Mouse (Mus musculus) testis, postnatal 14 days (tissue): Measurements from ENCODE around the gene Epb41.

ENCODE experiments used
- DNase-seq: peaks from one replicate; pipeline ENCODE4 v3.0.0; 2021; ENCODE audit warnings: low spot score

Gene Epb41

DNA sequence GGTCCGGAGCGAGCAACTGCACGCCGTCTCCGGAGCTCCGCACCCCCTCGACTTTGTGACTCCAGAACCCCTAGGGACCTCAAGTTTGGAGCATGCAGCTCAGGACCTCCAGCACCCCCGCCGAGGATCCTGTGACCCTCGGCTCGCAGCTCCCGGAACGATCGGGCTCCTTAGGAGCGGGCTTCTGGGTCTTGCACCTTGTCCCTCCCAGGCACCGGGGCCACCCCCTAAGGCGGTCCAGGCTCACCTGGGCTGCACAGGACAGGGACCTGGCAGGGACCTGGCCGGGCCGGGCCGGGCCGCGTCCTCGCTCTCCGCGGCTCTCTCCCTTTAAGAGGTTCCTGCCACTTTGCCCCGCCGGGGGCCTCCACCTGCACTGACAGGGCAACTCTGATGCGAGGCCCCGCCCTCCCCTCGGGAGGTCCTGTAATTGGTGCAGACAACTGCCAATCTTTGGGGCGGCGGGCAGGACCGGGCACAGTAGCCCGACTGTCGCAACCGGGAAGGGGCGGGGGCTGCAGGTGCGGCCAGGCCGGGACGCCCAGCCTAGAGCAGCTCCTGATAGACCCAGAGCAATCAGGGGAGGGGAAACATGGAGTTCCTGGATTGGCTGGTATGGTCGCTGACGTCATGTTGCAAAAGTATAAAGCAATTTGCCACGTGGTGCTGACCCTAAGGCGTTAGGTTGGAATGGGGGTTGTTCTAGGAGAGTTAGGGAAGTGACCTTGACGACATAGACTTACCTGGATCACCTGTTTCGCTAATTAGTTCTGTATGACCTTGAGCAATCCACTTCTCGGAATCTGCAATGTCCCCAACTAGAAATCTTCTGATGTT is at the start of gene Epb41:
TSS of gene Epb41 (minus strand) at position 389 of the 837 bp plus-strand sequence.
- DNase-seq: peak; percentile 92

DNA sequence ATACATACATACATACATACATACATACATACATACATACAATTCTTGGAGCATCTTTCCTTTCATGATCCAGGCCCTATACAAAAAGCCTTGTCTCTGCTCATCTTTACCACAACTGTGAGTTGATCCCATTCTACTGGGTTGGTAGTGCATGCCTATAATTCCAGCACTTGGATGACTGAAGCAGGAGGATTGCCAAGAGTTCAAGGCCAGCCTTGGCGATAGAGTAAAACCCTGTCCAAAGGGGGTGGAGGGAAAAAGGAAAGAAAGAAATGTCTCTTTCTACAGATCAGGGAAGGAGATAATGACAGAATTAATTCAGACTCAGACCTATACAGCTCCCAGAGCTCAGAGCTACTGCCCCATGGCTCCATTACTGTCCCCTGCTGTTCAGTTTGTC is 48.0 kb upstream of the Epb41 start:
- DNase-seq: no peak

DNA sequence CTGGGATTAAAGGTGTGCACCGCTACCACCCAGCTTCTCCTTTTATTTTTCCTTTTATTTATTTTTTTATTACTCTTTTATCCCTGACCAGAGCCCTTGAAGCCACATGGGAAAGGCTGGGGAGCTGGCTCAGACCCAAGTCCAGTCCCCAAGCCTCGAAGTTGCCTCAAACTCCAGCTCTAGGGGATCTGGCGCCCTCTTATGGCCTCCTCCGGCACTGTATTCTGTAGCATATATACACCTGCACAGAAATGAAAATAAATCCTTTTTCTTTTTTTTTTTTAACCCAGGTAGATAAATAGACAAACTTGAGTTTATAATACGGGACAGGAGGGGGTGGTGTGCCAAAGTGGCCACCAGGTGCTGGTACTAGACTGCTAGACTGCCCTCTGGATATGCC is 46.6 kb upstream of the Epb41 start:
- no peak for DNase-seq

DNA sequence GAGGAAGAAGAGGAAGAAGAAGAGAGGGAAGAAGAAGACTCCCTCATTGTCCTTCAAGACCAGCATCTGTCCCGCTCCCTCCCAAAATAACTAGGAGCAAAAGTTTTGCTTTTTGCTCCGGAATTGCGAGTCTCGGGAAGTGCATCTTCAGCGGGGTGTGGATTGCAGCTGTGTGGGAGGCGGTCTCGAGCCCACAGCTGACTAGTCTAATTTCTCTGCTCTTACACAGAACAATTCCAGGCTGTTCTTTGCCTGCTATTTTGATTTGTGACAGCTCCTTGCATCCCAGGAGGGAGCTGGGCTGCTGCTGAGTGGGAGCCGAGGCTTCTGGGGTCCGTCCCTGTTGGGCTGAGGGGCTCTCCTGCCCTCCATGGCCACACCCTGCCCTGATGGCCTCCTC is 44.4 kb upstream of the Epb41 start:
- no peak for DNase-seq

DNA sequence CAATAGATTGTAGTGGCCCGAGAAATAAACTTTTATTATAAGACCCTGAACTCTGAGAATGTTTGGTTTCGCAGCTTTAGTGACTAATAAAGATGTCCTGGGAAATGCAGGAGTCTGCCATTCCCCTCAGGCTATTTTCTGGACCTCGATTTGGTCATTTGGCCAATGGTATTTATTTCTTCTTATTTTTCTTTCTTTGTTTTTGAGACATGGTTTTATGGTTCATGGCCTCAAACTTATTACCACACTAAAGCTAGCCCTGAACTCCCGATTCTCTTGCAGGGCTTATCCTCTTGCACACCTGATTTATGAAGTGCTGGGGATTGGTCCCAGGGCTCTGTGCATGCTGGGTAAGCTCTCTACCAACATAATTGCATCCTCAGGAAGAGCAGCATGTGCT is 41.2 kb upstream of the Epb41 start:
- no peak for DNase-seq

DNA sequence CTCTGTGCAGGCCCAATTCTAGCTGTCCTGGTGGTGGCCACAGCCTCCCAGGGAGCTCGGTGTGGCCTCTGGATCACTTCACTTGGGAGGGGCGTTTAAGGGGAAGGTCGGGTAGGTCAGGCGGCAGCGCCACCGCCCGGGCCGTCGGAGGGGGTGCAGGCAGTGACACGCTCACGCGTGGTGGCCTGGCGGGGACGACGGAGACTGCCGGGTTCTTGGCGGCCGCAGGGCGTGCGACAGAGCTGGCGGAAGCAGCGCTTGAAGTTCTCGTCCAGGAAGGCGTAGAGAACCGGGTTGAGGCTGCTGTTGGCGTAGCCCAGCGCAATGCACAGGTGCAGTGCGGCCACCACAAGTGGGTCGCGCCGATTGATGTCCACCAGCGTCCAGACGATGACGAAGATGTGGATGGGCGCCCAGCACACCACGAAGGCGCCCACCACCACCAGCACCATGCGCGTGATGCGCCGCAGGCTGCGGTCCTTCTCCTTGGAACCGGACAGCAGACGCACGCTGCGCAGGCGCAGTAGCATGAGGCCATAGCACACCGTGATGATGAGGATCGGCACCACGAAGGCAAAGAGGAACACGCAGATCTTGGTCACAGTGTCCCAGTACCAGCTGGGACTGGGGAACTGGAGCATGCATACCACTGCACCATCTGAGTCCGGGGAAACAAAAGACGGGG is 38.4 kb upstream of the Epb41 start:
- no peak for DNase-seq

DNA sequence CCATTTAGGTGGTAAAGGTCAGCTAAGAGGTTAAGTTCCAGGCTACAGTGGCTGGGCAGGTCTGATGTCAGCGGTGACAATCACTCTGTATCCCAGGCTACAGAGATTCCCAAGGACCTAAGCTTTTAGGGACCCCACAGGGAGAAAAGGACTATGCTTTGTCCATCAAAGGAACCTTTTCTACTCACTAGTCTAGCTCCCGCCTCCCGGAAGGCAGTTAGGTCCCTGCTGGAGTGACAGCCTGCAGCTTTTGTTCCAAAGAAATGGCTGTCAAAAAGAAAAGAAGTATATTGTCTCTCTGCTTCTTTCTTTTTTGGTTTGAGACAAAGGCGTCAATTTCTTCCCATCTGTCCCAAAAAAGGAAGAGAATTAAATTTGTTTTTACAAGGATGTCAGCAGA is 36.1 kb upstream of the Epb41 start:
- DNase-seq: no peak

DNA sequence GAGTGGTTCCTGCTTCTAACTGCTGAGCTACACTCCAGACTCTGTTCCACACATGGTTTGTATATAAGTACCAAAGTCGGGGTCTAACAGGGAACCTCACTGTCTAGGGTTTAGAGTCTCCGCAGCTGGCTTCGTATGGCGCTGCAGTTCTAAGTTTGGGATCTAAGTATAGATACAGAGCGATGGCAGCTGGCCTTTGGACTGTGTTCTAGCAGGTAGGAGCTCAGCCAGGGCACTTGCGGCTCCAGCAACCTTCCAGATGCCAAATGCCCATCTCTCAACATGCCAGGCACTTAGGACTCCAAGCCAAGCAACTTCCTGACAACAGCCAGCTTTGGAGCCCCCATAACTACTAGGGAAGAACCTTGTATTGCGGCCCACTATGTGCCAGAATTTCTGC is 33.1 kb upstream of the Epb41 start:
- DNase-seq: no peak

DNA sequence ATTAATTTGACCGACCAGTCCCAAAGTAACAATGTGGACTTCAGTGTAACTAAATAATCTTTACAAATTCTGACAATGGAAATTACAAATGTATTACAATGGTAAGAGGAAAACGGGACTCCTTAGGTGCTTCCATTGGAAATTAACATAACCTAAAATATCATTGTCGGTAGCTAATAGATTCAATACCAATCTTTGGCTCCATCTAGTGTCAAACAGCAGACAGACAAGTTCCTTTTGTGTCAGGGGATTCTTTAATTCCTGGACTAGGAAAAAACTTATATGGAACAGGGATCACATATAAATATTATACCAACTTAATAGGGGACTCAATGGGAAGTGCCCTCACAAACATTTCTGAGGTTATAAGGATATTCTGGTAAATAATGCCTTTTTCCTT is 26.0 kb upstream of the Epb41 start:
- DNase-seq: no peak

DNA sequence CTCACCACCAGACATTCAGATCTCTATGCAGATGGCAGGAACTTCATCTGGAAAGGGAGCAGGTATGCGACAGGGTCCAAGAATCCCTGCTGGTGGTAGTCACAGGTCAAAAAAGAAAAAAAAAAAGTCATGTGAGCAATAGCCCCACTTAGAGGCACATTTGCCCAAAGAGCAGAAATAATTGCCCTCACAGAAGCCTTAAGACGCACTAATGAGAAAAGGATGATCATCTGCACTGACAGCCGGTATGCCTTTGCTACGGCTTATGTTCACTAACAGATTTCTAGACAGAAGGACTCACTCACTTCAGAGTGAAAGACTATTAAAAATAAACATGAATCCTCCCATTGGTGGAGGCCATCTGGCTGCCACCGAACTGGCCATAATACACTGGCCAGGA is 24.4 kb upstream of the Epb41 start:
- no peak for DNase-seq

DNA sequence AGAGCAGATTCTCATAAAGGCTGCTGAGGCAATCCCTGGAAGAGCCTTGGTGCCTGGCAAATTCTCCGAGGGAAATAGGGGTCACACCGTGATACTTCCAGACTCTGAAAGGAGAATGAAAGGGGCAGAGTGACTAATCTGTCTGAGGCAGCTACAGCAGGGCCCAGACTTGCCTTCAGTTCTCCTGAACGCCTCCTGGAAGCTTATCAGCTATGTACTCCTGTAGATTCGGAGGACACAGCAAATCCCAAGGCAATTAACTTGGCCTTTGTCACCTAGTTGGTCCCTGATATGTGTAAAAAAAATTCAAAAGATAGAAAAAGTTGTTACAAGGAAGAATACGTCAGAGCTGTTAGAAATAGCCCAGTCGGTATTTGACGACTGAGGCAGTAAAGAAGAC is 19.9 kb upstream of the Epb41 start:
- DNase-seq: no peak

DNA sequence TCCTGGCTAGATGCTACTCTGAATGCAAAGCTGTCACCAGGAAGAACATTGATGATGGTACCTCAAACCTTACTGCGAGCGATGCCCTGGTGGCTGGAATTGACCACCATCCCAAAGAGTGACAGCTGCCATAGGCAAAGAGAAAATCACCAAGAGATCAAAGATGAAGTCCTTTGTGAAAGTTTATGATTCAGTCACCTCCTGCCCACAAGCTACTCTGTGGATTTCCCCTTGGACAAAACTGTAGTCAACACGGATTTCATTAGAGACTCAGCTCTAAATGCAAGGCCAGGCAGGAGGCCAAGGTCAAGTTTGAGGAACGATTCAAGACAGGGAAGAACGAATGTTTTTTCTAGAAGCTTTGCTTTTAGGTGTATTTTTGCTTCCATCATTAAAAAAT is 18.8 kb upstream of the Epb41 start:
- no peak for DNase-seq

DNA sequence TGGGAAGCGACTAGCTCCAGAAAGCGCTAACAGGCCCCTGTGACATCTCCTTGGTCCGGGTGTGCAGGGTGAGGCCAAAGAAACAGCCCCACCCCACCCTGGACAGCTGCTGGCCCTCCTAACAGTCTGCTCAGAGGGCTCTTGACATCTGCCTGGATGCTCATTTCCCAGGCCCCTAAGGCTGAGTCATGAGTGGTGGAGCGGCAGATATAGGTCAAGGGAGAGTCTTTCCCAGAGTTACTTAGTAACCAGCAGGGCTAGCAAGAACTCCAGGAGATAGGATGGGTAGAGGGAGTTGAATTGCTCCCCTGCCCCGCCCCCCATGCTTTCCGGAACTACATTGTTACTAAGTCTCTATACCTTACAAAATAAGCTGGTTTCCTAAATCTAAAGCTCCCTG is 18.0 kb upstream of the Epb41 start:
- peak; percentile 47 for DNase-seq

DNA sequence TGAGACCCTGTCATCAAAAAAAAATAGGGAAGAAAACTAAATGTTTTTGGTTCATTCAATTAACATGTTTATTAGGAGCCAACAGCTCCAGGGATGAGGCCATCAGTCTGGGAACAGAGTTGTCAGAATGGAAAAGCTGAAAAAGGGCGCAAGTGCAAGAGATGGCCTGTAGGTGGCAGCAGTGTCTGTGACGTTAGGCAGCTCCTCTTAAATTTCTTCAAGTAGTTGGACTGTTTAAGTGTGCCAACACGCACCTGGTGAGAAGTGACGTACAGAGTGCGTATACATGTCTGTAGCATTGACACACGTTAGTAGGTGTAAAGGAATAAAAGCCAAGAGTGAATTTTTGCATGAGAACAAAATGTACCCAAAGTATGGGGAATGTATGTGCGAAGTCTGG is 13.8 kb upstream of the Epb41 start:
- no peak for DNase-seq

DNA sequence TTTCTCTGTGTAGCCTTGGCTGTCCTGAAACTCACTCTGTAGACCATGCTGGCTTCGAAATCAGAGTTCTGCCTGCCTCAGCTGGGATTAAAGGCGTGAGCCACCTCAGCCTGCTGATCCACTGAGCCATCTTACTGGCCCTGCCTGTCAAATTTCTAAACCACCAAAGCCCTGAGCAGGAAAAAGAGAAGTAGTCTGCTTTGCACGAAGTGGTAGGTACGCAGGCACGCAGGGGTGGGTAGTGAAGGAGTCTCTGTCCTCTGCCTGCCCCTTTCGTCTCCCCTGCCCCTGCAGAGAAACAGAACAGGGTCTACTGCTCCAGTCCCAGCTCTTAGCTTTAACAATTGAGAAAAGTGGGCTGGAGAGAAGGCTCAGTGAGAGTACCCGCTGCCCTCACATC is 10.0 kb upstream of the Epb41 start:
- DNase-seq: no peak

DNA sequence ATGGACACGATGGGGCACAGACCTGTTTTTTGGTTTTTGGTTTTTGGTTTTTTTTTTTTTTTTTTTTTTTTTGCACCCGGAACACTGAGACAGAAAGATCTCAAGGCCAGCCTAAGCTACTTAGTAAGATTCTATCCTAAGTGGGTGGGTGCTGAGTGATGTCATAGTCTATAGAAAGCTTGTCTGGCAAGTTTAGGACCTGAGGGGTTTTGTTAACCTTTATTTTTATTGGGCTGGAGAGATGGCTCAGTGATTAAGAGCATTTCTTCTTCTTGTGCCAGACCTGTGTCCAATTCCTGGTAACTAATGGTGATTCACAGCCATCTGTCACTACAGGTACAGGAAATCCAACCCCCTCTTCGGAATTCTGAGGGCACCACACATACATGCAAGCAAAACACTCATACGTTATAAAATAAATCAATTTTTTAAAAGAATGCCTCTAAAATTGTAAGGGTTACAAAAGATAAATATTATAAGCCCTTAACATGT is 5.4 kb upstream of the Epb41 start:
- no peak for DNase-seq

DNA sequence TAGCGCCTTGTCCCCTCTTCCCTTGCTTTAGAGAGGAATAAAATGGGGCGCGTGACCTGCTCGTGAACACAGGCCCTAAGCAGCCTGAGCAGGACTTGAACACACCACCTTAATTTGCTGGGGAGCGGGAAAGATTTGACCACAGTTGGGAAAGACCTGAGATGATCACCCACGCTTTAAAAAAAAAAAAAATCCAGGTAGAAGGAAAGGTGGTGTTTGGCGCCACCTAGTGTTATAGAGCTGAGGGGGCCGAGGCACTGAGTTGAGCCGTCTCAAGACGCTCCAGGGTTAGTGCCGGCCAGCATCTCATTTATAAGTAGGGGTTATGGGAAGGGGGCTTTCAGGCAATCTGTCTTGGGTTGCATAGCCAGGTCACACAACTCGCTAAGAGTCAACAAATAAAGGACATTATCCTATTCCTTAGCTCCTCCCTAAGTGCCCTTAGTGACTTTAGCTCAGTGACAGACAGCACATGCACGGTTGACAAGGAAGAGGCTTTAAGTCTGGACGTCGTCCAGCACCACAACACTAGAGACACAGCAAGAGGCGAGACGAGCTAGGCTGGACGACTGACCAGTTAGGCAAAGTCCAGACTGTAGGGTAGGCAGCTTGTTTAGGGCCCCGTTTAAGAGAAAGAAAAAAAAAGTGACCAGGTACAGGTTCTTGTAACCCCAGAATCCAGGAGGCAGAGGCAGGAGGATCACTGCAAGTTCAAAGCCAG is 4.6 kb upstream of the Epb41 start:
- DNase-seq: peak; percentile 43

DNA sequence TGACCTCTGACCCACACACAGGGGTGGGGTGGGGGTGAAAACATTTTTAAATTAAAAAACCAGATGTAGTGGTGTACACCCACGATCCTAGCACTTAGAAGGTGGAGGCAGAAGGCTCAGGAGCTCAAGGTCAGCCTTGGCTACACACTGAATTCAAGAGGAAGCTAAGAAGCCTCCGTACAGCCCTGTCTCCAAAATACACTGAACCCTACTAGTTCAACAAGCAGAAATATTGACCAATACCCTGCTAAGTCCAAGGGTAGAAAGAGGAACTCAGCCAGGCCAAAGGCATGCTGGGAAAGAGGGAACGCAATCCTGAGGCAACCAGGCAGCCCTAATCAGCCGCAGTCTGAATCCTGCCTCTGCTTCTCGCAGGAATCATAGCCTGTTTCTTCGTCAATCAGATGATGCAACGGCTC is 3.2 kb upstream of the Epb41 start:
- DNase-seq: no peak

DNA sequence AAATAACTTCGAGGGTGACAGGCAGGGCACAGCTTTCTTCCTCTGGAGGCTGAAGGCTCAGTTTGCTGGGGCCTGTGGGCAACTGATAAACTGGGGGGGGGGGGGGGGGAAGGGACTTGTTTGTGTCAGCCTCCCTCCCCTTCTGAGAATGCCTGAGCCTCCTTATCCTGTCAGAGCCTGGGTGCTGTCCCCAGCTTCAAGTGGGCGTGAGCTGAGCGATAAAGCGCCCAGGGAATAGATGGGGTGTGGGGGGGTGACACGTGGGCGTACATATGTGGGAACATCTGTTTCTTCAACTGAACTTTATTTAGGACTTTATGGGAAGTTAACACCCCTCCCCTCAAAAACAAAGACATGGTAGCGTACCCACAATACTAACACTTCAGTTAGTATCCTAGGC is 2.3 kb upstream of the Epb41 start:
- no peak for DNase-seq

DNA sequence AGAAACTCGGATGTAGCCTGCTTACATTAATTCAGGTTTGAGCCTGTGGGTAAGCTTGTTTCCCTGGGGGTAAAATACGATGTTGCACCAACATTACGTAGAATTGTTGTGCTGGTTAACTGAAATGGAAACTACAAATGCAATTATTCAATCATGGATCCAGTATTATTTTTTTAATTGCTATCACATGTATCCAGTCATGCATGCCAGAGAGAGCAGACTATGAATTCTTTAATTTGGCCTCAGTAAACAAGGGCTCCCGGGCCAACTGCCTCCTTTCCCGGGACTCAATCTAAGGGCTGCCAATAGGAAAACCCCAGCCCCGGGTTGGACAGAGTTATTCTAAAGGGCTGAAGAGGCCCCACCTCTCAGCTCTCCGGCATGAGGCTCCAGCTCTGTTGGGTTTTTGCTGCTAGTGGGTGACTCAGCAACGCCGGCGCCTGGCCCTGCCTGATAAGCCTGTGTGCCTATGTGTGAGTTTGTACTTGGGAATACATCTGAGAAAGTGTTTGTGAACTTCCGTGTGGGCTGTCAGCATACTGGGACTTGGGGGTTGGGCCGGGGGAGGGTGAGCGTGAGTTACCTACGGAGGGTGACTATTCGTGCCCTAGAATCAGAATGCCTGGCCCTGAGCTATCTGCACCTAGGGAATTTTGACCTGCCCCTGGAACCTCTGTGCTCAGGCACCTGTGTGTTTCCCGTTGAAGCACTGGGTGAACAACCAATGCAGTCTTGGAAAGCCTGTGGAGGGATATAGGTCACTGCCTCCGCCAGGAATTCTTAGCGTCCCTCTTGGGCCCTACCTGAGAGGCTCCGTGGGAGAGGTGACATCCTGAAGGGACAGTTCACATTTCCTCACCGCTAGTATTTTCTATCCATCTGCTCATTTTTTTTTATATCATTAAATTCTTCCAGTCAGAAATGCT is 1.6 kb upstream of the Epb41 start:
- no peak for DNase-seq

DNA sequence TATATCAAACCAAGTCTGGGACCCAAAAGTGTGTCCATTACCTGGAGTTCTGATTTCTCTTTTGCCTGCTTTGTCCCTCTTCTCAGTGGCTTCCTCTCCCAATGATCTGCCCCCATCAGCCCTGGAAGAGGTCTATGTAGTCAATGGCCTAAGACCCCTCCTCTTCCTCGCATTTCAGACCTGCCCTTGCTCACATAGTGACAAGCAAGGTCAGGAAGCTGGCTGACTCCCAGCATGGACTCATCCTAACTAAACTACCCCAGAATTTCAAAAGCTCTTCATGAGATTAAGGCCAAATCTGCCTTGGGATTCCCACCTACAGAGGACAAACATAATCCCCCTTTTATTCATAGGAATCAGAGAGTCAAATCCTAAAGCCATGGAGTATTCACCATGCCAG is 675 bp upstream of the Epb41 start:
- DNase-seq: no peak
